Mouse (Mus musculus) granulocyte monocyte progenitor cell, adult 5-6 weeks (primary cell): ENCODE measurements around the gene Faim. TPM values are rescaled to one million over a fixed set of nuclear protein-coding genes. Genes with fewer than 3 reads are reported as not detected.

ENCODE experiments used
- ATAC-seq: replicated peaks from 2 replicates; pipeline ENCODE4 v1.8.0; 2016; ENCODE audit warnings: mild to moderate bottlenecking, moderate TSS enrichment, inconsistent platforms; ENCODE audit not compliant: poor library complexity, severe bottlenecking
- total RNA-seq, 2 experiments: library from RNA; stranded (forward) in 1 of 2; stranded (reverse) in 1 of 2; fragments of 200-712, 200-1000 nt in 1 of 2; fragments of >200 nt in 1 of 2; fragmentation: Nextera tagmentation in 1 of 2; gene quantifications; 2 replicates each; pipeline ENCODE4 v1.2.3; 2014 to 2017

Faim gene
- total RNA-seq (2014; fragmentation: Nextera tagmentation) (22.2 and 45.9 TPM in 2 replicates), total RNA-seq (2017) (98.8 TPM in 2 replicates)

DNA sequence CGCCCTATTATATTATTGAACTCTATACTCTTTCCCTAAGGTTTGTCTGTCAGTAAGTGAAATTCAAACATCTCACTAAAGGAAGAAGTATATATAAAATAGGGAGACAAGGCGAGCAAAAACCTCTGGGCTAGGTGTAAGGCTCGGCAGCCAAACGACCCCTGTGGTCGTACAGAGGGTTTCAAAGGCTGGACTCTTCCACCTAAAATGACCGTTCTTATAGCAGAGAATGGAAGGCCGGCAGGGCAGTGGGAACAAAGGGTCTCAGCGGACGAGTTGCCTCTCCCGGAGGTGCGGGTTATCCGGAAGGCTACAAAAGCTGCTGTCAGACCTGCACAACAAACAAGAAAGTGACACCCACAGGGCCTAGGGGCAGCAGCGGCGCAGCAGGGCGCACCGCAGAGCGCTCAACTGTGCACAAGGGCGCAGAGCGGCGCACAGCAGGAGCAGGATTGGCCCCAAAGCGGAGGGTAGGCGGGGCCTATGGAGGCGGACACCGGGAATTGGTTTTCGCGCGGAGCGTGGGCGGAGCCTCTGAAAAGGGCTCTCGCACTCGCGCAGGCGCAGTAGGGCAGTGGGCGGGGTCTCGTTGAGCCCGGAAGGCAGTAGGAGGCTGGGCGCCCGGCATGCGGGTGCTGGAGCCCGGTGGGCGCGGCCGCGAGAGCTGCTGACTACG is at the start of gene Faim:
Faim (plus strand) TSS at position 574 of the 676 bp plus-strand sequence.
- ATAC-seq: peak; percentile 96

GRCm38 (mm10) chr9:98939290-98939689 is 46.9 kb upstream of the Faim start:
- no peak for ATAC-seq

DNA sequence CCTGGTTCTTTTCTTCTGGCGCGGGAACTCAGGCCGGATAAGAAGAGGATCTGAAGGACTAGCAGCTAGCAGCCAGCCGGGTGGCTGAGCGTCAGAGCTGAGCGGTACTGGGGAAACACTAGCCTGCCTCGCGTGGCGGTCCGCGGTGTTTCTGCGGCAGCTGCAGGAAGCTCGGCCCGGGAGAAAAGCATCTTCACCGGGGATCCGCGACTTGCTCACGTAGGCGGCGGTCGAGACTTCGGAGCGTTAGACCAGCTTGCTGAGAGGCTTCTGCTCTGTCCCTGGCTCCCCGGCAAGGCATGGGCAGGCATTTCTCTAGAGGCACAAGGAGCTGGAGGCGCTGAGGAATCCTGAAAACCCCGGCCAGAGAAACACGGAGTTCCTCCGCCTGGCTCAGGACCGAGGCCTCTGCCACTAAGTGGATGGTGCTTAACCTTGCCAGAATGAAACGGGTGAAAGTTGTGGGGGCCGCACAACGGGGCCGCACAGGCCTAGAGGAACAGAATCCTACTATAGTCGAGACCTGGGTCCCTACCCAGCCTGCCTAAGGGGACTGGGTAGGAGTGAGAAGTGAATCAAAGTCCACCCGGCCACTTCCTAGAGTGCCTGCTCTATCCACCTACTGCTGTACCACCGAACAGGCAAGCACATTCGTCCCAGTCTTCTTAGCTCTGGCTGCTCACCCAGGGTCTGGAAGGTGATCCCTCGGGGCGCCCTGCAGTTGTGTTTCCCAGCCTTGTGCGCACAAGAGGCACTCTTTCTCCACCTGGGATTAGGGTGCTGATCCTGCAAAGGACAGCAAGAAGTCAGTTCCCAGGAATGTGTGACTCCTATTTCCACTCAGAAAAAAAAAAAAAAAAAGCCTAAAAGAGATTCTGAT is 33.8 kb upstream of the Faim start:
- 0 out of 2 replicates have a peak, but pooled peaks have one; percentile 12 for ATAC-seq

- no peak for ATAC-seq
These were observed 32.9 kb upstream of the Faim start for GRCm38 (mm10) chr9:98953291-98953690.

GRCm38 (mm10) chr9:98953830-98954229 is 32.3 kb upstream of the Faim start:
- no peak for ATAC-seq

DNA sequence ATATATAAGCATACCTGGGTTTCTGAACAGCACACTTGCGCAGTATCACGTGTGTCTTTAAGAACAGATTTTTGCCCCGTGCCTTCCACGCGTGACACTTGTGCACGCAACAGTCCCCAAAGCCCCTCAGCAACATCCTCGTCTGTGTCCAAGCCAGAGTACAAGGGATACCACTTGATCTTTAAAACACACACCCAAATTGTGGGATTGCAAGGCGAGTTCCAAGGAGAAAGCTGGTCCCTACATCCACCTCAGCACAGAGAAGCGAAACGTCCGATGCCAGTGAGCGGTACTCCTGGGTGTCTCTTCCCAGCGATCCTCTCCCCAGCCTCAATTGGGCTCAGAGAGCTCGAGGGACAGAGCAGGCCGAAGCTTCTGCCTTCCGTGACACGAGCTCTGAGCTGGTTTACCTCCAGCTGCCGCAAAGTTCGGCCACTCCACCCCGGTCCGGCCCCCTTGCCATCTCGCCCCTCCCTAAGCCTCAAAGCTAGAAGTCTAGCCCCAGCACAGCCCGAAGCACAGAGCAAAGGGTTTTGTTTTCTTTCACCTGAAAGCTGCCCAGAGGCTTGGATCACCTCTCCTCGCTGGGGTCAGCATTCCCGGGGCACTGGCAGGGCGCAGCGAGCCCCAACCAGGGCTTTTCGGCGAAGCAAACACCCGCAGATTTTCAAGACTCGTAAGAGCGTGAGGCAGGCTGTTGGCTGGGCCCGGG is 31.6 kb upstream of the Faim start:
- ATAC-seq: no peak

GRCm38 (mm10) chr9:98955103-98955715 is 31.0 kb upstream of the Faim start, which contains the start of gene Foxl2:
Gene Foxl2 (plus strand): TSS chr9:98955288.
- peak; percentile 7; the same call in 1 of the 2 replicates for ATAC-seq

- ATAC-seq: 0 out of 2 replicates have a peak, but pooled peaks have one; percentile 7
These were observed 30.4 kb upstream of the Faim start for GRCm38 (mm10) chr9:98955716-98956224.

GRCm38 (mm10) chr9:98956591-98957381 is 29.4 kb upstream of the Faim start:
- ATAC-seq: 0 out of 2 replicates have a peak, but pooled peaks have one; percentile 4

DNA sequence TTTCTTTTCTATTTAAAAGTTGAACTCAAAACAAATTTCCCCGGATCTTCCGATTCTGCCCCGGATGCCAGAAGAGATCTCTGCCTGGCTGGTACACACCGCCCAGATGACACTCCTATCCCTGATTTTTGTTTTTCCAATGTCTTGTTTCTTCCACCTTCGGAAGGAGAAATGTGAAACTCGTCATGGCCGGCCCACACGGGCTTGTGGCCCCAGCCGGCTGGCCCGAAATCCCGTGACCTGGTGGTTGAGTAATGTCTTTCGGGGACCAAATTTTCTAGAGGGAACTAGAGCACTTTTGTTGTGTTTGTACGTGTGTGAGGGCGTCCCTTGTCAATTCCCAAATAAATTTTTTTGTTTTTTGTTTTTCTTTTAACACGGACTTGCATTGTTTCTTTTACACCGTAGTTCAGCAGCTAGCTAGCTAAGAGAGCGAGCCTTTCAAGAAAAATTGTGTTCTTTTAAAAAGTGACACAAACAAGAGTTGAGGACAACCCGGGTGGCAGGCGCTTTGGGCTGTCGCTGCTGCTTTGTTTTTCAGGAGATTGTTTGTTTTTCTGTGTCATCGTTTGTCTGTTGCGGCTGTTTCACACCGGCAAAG is 28.3 kb upstream of the Faim start:
- ATAC-seq: no peak; the same call in 1 of the 2 replicates

GRCm38 (mm10) chr9:98958628-98959027 is 27.5 kb upstream of the Faim start:
- ATAC-seq: no peak

DNA sequence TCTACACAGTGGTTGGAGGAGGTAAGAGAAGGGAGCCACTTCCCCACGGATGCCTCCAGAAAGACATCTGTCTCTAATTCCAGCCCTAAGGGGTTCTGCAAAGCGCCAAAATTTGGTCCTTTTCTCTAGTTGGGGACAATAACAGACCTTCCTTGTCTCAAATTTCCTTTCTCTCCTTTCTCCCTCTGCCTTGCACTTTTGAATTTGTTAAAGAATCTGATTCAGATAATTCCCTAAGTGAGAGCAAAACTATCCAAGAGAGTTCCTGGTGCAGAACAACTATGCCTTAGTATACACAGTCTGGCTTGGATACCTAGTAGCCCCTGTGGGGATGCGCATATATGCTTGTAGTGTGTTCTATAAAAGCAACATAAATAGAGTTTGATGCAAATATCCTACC is 26.3 kb upstream of the Faim start:
- ATAC-seq: no peak

- ATAC-seq: no peak
These were observed 25.8 kb upstream of the Faim start for GRCm38 (mm10) chr9:98960348-98960747.

- ATAC-seq: no peak
These were observed 24.3 kb upstream of the Faim start for GRCm38 (mm10) chr9:98961591-98962477.

- ATAC-seq: no peak
These were observed 23.6 kb upstream of the Faim start for GRCm38 (mm10) chr9:98962478-98963142.

DNA sequence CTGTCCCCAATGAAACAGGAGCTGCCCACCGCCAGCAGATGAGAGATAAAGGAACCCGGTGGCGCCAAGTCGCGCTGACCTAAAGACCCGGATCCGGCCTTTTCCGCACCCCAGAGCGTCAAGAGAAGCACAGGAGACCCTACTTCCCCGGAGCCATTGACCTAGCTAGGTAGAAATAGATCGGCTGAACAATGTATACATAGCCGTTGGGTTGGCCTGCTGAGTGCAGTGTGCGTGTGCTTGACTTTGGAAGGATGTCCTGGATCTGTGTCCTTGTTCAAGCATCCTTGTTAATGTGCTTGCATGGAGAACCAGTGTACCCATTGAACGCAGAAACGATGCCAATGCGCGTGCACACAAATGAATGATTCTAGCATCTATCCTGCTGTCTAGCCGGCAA is 22.5 kb upstream of the Faim start:
- no peak for ATAC-seq

DNA sequence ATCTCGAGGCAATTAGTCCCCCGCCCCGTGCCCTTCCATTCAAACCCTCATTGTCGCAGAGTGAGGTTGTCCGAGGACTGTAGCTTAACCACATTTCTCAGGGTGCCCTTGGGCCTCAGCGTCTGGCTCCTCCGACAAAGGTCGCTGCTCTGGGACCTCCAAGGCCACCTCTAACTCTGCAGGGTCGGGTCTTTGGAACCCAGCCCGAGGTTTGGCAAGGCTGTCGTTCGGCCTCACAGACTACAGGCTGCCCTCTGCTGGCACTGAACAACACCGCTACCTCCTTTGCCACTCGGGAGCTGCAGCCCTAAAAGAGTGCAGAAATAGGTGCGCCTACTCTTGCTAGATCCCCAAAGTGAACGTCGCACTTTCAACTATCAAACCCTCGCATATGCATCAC is 21.1 kb upstream of the Faim start:
- peak; percentile 75 for ATAC-seq
